In the genomic region with DNA sequence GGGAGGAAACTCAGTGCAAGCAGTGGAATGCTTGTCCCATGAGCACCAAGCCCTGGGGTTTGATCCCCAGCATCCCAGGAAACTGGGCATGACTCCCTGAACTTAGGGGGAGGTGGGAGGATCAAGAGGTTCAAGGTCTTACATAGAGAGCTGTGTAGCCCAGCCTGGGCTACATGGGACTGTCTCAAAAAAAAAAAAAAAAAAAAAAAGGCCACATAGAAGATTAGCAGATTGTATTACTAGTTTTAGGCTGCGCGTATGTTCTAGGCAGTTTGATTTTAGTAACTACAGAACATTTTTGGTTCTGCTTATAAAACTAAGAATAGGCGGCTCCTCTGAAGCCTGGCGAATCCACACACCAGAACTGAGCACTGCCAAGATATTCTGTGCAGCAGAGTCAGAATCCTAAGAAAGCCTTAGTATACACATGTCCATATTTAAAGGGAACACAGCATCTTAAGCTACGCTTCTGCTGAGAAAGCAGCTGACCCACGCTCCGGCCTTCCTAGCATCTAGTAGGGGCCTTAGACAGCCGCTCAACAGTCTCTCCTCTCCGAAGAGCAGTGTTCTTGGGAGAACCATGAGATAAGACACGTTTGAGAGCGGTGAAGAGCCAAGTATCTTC, we compare ENCODE assay signal across 10 mouse cellular contexts. TPM values are rescaled to one million over a fixed set of nuclear protein-coding genes. Genes with fewer than 3 reads are reported as not detected.
DNase-seq lines count a peak whose midpoint lies in the region; ATAC-seq and TF ChIP-seq lines count a peak whose summit lies in the region.
"Had no signal": no experiment of that assay in that cellular context is flagged by ENCODE, and none has a peak within 500 bp of the region (broad histone marks: within the 10 kb centered on the region; RNA-seq: fewer than 3 reads in every experiment).

No protein-coding gene starts in this region.

- TF ChIP-seq CTCF in E14TG2a.4 (conservative IDR thresholded peaks at IDR 0.05; ENCODE audit: low read length): no peak

- no peak overlapping the region for H3K9ac ChIP-seq in hindbrain, embryonic 12.5 days
- no peak overlapping the region for H3K9ac ChIP-seq in liver, embryonic 16.5 days (ENCODE audit: low read depth, low read length)
- H3K9ac ChIP-seq in forebrain, embryonic 16.5 days (replicated peaks; ENCODE audit: low read depth, low read length): no peak overlapping the region
- H3K9ac ChIP-seq: midbrain, embryonic 12.5 days had no signal

- 86% methylated on average over 11 of the region's 11 CpGs for WGBS in hindbrain, embryonic 12.5 days
- 88% methylated on average over 11 of the region's 11 CpGs for WGBS in hindbrain, embryonic 10.5 days
- 87% methylated on average over 11 of the region's 11 CpGs for WGBS in embryonic facial prominence, embryonic 10.5 days
- 45% methylated on average over 11 of the region's 11 CpGs for WGBS in liver, embryonic 16.5 days (ENCODE audit: insufficient replicate concordance)
- 84% methylated on average over 11 of the region's 11 CpGs for WGBS in forebrain, embryonic 16.5 days

- H3K4me2 ChIP-seq in hindbrain, embryonic 12.5 days (replicated peaks): 0 out of 2 replicates have a peak overlapping the region, but pooled peaks have one; percentile 17
- peak overlapping the region; percentile 97; the same call in 1 of the 2 replicates for H3K4me2 ChIP-seq in liver, embryonic 16.5 days (ENCODE audit: low read depth, low read length)
- H3K4me2 ChIP-seq in forebrain, embryonic 16.5 days (ENCODE audit: low read length): no peak overlapping the region; the same call in 1 of the 2 replicates
- H3K4me2 ChIP-seq: midbrain, embryonic 12.5 days had no signal

- H3K27me3 ChIP-seq in hindbrain, embryonic 12.5 days: peaks cover 15% of the 10 kb centered on the region
- peaks cover 16% of the 10 kb centered on the region for H3K27me3 ChIP-seq in hindbrain, embryonic 10.5 days (ENCODE audit: insufficient read depth, poor library complexity, severe bottlenecking)
- peaks cover 17% of the 10 kb centered on the region for H3K27me3 ChIP-seq in E14TG2a.4 (ENCODE audit: insufficient read depth, low read length)
- 0 out of 2 replicates have a peak, but pooled peaks cover 10% of the 10 kb centered on the region for H3K27me3 ChIP-seq in embryonic facial prominence, embryonic 10.5 days (replicated peaks; ENCODE audit: low read depth, poor library complexity, severe bottlenecking)
- peaks cover 2% of the 10 kb centered on the region for H3K27me3 ChIP-seq in liver, embryonic 16.5 days (ENCODE audit: control insufficient read depth, insufficient read depth, low read depth, low read length)
- H3K27me3 ChIP-seq in forebrain, embryonic 16.5 days (replicated peaks; ENCODE audit: control insufficient read depth, insufficient read depth, low read length): peaks cover 11% of the 10 kb centered on the region

- DNase-seq in hindbrain, embryonic 10.5 days (ENCODE audit: low spot score): no peak
- no peak for DNase-seq in embryonic facial prominence, embryonic 10.5 days (ENCODE audit: low spot score)
- DNase-seq in adrenal gland, postnatal 36 days: no peak
- DNase-seq in cerebellum, adult 11 months: no peak
- DNase-seq: kidney, postnatal 36 days had no signal

- no peak for ATAC-seq in hindbrain, embryonic 12.5 days (ENCODE audit: low FRiP score)
- ATAC-seq in liver, embryonic 16.5 days (ENCODE audit: low read depth): no peak
- no peak for ATAC-seq in forebrain, embryonic 16.5 days

- no peak overlapping the region for H3K27ac ChIP-seq in hindbrain, embryonic 12.5 days
- no peak overlapping the region for H3K27ac ChIP-seq in hindbrain, embryonic 10.5 days
- 0 out of 2 replicates have a peak overlapping the region, but pooled peaks have one; percentile 14 for H3K27ac ChIP-seq in embryonic facial prominence, embryonic 10.5 days (replicated peaks)
- H3K27ac ChIP-seq in liver, embryonic 16.5 days (ENCODE audit: low read length): no peak overlapping the region
- H3K27ac ChIP-seq in forebrain, embryonic 16.5 days (ENCODE audit: low read length): no peak overlapping the region
- H3K27ac ChIP-seq: midbrain, embryonic 12.5 days had no signal

- no peaks in the 10 kb centered on the region for H3K9me3 ChIP-seq in hindbrain, embryonic 12.5 days (replicated peaks)
- H3K9me3 ChIP-seq in hindbrain, embryonic 10.5 days: no peaks in the 10 kb centered on the region
- no peaks in the 10 kb centered on the region for H3K9me3 ChIP-seq in E14TG2a.4 (ENCODE audit: low read length)
- no peaks in the 10 kb centered on the region for H3K9me3 ChIP-seq in embryonic facial prominence, embryonic 10.5 days
- H3K9me3 ChIP-seq in liver, embryonic 16.5 days (replicated peaks; ENCODE audit: control insufficient read depth, low read length): no peaks in the 10 kb centered on the region
- H3K9me3 ChIP-seq in forebrain, embryonic 16.5 days (ENCODE audit: control insufficient read depth, low read length): no peaks in the 10 kb centered on the region
- H3K9me3 ChIP-seq: midbrain, embryonic 12.5 days had no signal

- peaks cover 24% of the 10 kb centered on the region for H3K4me1 ChIP-seq in hindbrain, embryonic 12.5 days
- H3K4me1 ChIP-seq in hindbrain, embryonic 10.5 days (replicated peaks): peaks cover 67% of the 10 kb centered on the region
- H3K4me1 ChIP-seq in E14TG2a.4 (replicated peaks; ENCODE audit: low read depth, low read length): peaks cover 75% of the 10 kb centered on the region
- H3K4me1 ChIP-seq in embryonic facial prominence, embryonic 10.5 days: peaks cover 91% of the 10 kb centered on the region
- peaks cover 69% of the 10 kb centered on the region for H3K4me1 ChIP-seq in liver, embryonic 16.5 days (ENCODE audit: control insufficient read depth, low read depth, low read length)
- peaks cover 30% of the 10 kb centered on the region for H3K4me1 ChIP-seq in forebrain, embryonic 16.5 days (replicated peaks; ENCODE audit: control insufficient read depth, insufficient read depth, low read length)

- H3K36me3 ChIP-seq in hindbrain, embryonic 12.5 days: no peaks in the 10 kb centered on the region
- H3K36me3 ChIP-seq in hindbrain, embryonic 10.5 days: no peaks in the 10 kb centered on the region
- no peaks in the 10 kb centered on the region for H3K36me3 ChIP-seq in E14TG2a.4 (ENCODE audit: insufficient read depth, low read length)
- no peaks in the 10 kb centered on the region for H3K36me3 ChIP-seq in embryonic facial prominence, embryonic 10.5 days (replicated peaks)
- no peaks in the 10 kb centered on the region for H3K36me3 ChIP-seq in liver, embryonic 16.5 days (ENCODE audit: control insufficient read depth, insufficient read depth)
- H3K36me3 ChIP-seq in forebrain, embryonic 16.5 days (ENCODE audit: control insufficient read depth, insufficient read depth): no peaks in the 10 kb centered on the region
- H3K36me3 ChIP-seq: midbrain, embryonic 12.5 days had no signal

- no peak overlapping the region for H3K4me3 ChIP-seq in hindbrain, embryonic 12.5 days
- no peak overlapping the region for H3K4me3 ChIP-seq in hindbrain, embryonic 10.5 days
- H3K4me3 ChIP-seq in E14TG2a.4 (replicated peaks; ENCODE audit: low read length): 0 out of 2 replicates have a peak overlapping the region, but pooled peaks have one; percentile 23
- H3K4me3 ChIP-seq in embryonic facial prominence, embryonic 10.5 days: peak overlapping the region; percentile 25; the same call in 1 of the 2 replicates
- no peak overlapping the region for H3K4me3 ChIP-seq in liver, embryonic 16.5 days (ENCODE audit: low read depth, low read length)
- no peak overlapping the region for H3K4me3 ChIP-seq in forebrain, embryonic 16.5 days (replicated peaks; ENCODE audit: low read length)
- H3K4me3 ChIP-seq: midbrain, embryonic 12.5 days had no signal

RNA-seq across cellular contexts. Expression of gene Rassf3, which starts 3.4 kb away (rescaled TPM):
- 12.7 and 13.4 TPM in 2 replicates for polyA plus RNA-seq in hindbrain, embryonic 12.5 days (2016; fragmentation: Nextera tagmentation; extraction: Ambion mirVana)
- polyA plus RNA-seq in hindbrain, embryonic 10.5 days (2016; fragmentation: Nextera tagmentation; extraction: Ambion mirVana): 8.0 and 11.4 TPM in 2 replicates
- polyA plus RNA-seq in embryonic facial prominence, embryonic 10.5 days (2016; fragmentation: Nextera tagmentation; extraction: Ambion mirVana): 15.8 and 19.4 TPM in 2 replicates
- 12.1 and 13.3 TPM in 2 replicates for polyA plus RNA-seq in liver, embryonic 16.5 days (2015; fragmentation: Nextera tagmentation; extraction: Ambion mirVana)
- 10 to 100 TPM; 37.5 to 38.2 TPM for total RNA-seq in adrenal gland, postnatal 36 days (2021)
- 4.1 and 5.3 TPM in 2 replicates for polyA plus RNA-seq in forebrain, embryonic 16.5 days (2015; fragmentation: Nextera tagmentation; extraction: Ambion mirVana)

Comparison
In these comparisons a context has a peak if more than half of its experiments do, and no peak if none do; other contexts are left out.
1. H3K4me3 ChIP-seq: peak in E14TG2a.4 (single experiment) and embryonic facial prominence, embryonic 10.5 days (single experiment); none in hindbrain, embryonic 12.5 days (single experiment), hindbrain, embryonic 10.5 days (single experiment), liver, embryonic 16.5 days (single experiment) and forebrain, embryonic 16.5 days (single experiment).